Mouse (Mus musculus): ENCODE data around the gene Stk38.

The Stk38 gene

DNA sequence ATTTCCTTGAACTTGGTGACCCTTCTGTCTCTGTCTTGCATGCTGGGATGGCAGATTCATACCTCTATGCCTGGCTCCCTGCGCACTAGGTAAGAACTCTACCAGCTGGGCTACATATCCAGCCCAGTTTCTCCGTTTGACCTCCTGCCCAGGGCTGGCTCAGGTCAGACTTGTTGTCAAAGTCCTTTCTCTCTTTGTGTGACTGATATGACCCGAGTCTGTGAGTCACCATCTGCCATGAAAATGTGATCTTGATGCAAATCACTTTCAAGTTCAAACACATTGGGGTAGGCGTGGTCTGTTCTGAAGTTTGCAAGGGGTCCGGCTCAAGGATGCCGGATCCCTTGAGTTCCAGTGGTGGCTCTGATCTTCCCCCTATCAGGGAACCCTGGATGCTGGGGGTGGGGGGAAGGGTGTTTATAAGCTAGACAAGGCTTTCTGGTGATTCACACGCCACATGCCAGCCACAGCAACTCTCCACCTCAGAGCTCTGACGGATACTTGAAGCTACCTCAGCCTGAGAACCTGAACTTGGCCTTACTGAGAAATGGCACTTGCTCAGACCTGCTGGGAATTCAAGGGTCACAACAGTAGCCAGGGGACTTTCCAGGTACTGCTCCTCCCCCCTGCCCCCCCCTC is 82.7 kb downstream of the Stk38 start:
- no peak for DNase-seq

- DNase-seq: no peak
Measured at GRCm38 (mm10) chr17:28922096-28922495, 85.7 kb downstream of the Stk38 start.

GRCm38 (mm10) chr17:28921086-28921485 is 86.7 kb downstream of the Stk38 start:
- no peak for DNase-seq

Measured in cerebellum, postnatal 25 days (tissue).